ENCODE assay signal across 8 mouse cellular contexts in genomic region chr5:124078794-124079416, GRCm38 (mm10). TPM values are rescaled to one million over a fixed set of nuclear protein-coding genes. Genes with fewer than 3 reads are reported as not detected.
DNase-seq lines count a peak whose midpoint lies in the region; ATAC-seq lines count a peak whose summit lies in the region.

No protein-coding gene starts in this region.

- no peaks in the 10 kb centered on the region for H3K36me3 ChIP-seq in liver, embryonic 11.5 days (ENCODE audit: control insufficient read depth, insufficient read depth, low read length)
- H3K36me3 ChIP-seq in liver, embryonic 12.5 days = no peaks in the 10 kb centered on the region
- no peaks in the 10 kb centered on the region for H3K36me3 ChIP-seq in embryonic facial prominence, embryonic 13.5 days
- H3K36me3 ChIP-seq in midbrain, embryonic 10.5 days = no peaks in the 10 kb centered on the region

- no peak overlapping the region for H3K4me3 ChIP-seq in liver, embryonic 11.5 days (ENCODE audit: low read depth, low read length)
- no peak overlapping the region for H3K4me3 ChIP-seq in liver, embryonic 12.5 days
- H3K4me3 ChIP-seq in embryonic facial prominence, embryonic 13.5 days = no peak overlapping the region
- H3K4me3 ChIP-seq in midbrain, embryonic 10.5 days = no peak overlapping the region

- no peaks in the 10 kb centered on the region for H3K9me3 ChIP-seq in liver, embryonic 11.5 days (ENCODE audit: control insufficient read depth, low read length)
- no peaks in the 10 kb centered on the region for H3K9me3 ChIP-seq in liver, embryonic 12.5 days (replicated peaks)
- H3K9me3 ChIP-seq in embryonic facial prominence, embryonic 13.5 days = no peaks in the 10 kb centered on the region
- no peaks in the 10 kb centered on the region for H3K9me3 ChIP-seq in midbrain, embryonic 10.5 days (replicated peaks)

- ATAC-seq in liver, embryonic 11.5 days (replicated peaks; ENCODE audit: low FRiP score) = no peak
- no peak for ATAC-seq in liver, embryonic 12.5 days
- no peak for ATAC-seq in embryonic facial prominence, embryonic 13.5 days (ENCODE audit: insufficient number of reproducible peaks, insufficient read depth, low FRiP score, low TSS enrichment, low read depth)

- no peak overlapping the region for H3K4me2 ChIP-seq in liver, embryonic 11.5 days
- no peak overlapping the region for H3K4me2 ChIP-seq in liver, embryonic 12.5 days
- H3K4me2 ChIP-seq in embryonic facial prominence, embryonic 13.5 days = 0 out of 2 replicates have a peak overlapping the region, but pooled peaks have one; percentile 9

- no peaks in the 10 kb centered on the region for H3K27me3 ChIP-seq in liver, embryonic 11.5 days (replicated peaks; ENCODE audit: control insufficient read depth, insufficient read depth, low read length)
- H3K27me3 ChIP-seq in liver, embryonic 12.5 days (replicated peaks) = no peaks in the 10 kb centered on the region
- H3K27me3 ChIP-seq in embryonic facial prominence, embryonic 13.5 days = no peaks in the 10 kb centered on the region
- H3K27me3 ChIP-seq in midbrain, embryonic 10.5 days (ENCODE audit: low read depth, poor library complexity, severe bottlenecking) = peaks cover 11% of the 10 kb centered on the region; the same call in 1 of the 2 replicates

- WGBS in liver, embryonic 11.5 days = 63% methylated on average over 9 of the region's 9 CpGs
- WGBS in liver, embryonic 12.5 days (ENCODE audit: insufficient replicate concordance) = 61% methylated on average over 9 of the region's 9 CpGs
- WGBS in embryonic facial prominence, embryonic 13.5 days = 62% methylated on average over 9 of the region's 9 CpGs
- WGBS in midbrain, embryonic 10.5 days = 70% methylated on average over 9 of the region's 9 CpGs

- peaks cover 49% of the 10 kb centered on the region for H3K4me1 ChIP-seq in liver, embryonic 11.5 days (replicated peaks; ENCODE audit: control insufficient read depth, insufficient read depth, low read length)
- H3K4me1 ChIP-seq in liver, embryonic 12.5 days = peaks cover 72% of the 10 kb centered on the region
- peaks cover 31% of the 10 kb centered on the region for H3K4me1 ChIP-seq in embryonic facial prominence, embryonic 13.5 days
- H3K4me1 ChIP-seq in midbrain, embryonic 10.5 days = peaks cover 42% of the 10 kb centered on the region

- peak overlapping the region; percentile 39; the same call in 1 of the 2 replicates for H3K9ac ChIP-seq in liver, embryonic 11.5 days (ENCODE audit: low read depth, low read length)
- no peak overlapping the region for H3K9ac ChIP-seq in liver, embryonic 12.5 days
- no peak overlapping the region for H3K9ac ChIP-seq in embryonic facial prominence, embryonic 13.5 days

- DNase-seq in liver, embryonic 11.5 days (ENCODE audit: low spot score) = no peak
- DNase-seq in induced T-regulatory cell, adult 2 months (ENCODE audit: low read depth) = peak; percentile 76
- DNase-seq in midbrain, embryonic 10.5 days (ENCODE audit: low spot score) = no peak
- DNase-seq in thymus, adult 18-20 months = peak; percentile 52 to 71
- no peak for DNase-seq in spleen, postnatal 4 days (ENCODE audit: low spot score in 2 of 2)
- DNase-seq in adrenal gland, postnatal 10 days = no peak

- no peak overlapping the region for H3K27ac ChIP-seq in liver, embryonic 11.5 days (ENCODE audit: low read depth, low read length)
- no peak overlapping the region for H3K27ac ChIP-seq in liver, embryonic 12.5 days
- H3K27ac ChIP-seq in embryonic facial prominence, embryonic 13.5 days = peak overlapping the region; percentile 39; the same call in 1 of the 2 replicates
- H3K27ac ChIP-seq in midbrain, embryonic 10.5 days (replicated peaks) = peak overlapping the region; percentile 55; the same call in 1 of the 2 replicates

RNA-seq across cellular contexts. Expression of gene Abcb9, which starts 16.7 kb away (rescaled TPM):
- 4.1 and 4.8 TPM in 2 replicates for polyA plus RNA-seq in liver, embryonic 11.5 days (2014; fragmentation: Nextera tagmentation; extraction: Ambion mirVana)
- 5.0 and 5.6 TPM in 2 replicates for polyA plus RNA-seq in liver, embryonic 12.5 days (2016; fragmentation: Nextera tagmentation; extraction: Ambion mirVana)
- polyA plus RNA-seq in embryonic facial prominence, embryonic 13.5 days (2015; fragmentation: Nextera tagmentation; extraction: Ambion mirVana) = 1.5 and 2.4 TPM in 2 replicates
- polyA plus RNA-seq in midbrain, embryonic 10.5 days (2016; fragmentation: Nextera tagmentation; extraction: Ambion mirVana) = 0.54 and 1.1 TPM in 2 replicates
- total RNA-seq in adrenal gland, postnatal 10 days (2021) = 10 to 100 TPM in 1 of 2 experiments, 1 to 10 TPM in 1; 9.9 to 13.4 TPM

RNA-seq across cellular contexts. Expression of gene Ogfod2, which starts 33.2 kb away (rescaled TPM):
- polyA plus RNA-seq in liver, embryonic 11.5 days (2014; fragmentation: Nextera tagmentation; extraction: Ambion mirVana) = 23.3 and 29.0 TPM in 2 replicates
- polyA plus RNA-seq in liver, embryonic 12.5 days (2016; fragmentation: Nextera tagmentation; extraction: Ambion mirVana) = 19.1 and 20.2 TPM in 2 replicates
- 18.8 and 20.7 TPM in 2 replicates for polyA plus RNA-seq in embryonic facial prominence, embryonic 13.5 days (2015; fragmentation: Nextera tagmentation; extraction: Ambion mirVana)
- polyA plus RNA-seq in midbrain, embryonic 10.5 days (2016; fragmentation: Nextera tagmentation; extraction: Ambion mirVana) = 18.1 TPM in 2 replicates
- total RNA-seq in adrenal gland, postnatal 10 days (2021) = 10 to 100 TPM; 31.1 to 36.6 TPM

RNA-seq across cellular contexts. Expression of gene Arl6ip4, which starts 37.0 kb away (rescaled TPM):
- polyA plus RNA-seq in liver, embryonic 11.5 days (2014; fragmentation: Nextera tagmentation; extraction: Ambion mirVana) = 122 and 138 TPM in 2 replicates
- polyA plus RNA-seq in liver, embryonic 12.5 days (2016; fragmentation: Nextera tagmentation; extraction: Ambion mirVana) = 94.1 and 100 TPM in 2 replicates
- polyA plus RNA-seq in embryonic facial prominence, embryonic 13.5 days (2015; fragmentation: Nextera tagmentation; extraction: Ambion mirVana) = 113 and 122 TPM in 2 replicates
- polyA plus RNA-seq in midbrain, embryonic 10.5 days (2016; fragmentation: Nextera tagmentation; extraction: Ambion mirVana) = 123 and 132 TPM in 2 replicates
- total RNA-seq in adrenal gland, postnatal 10 days (2021) = 10 to 100 TPM; 56.0 to 58.1 TPM

RNA-seq across cellular contexts. Expression of gene Vps37b, which starts 46.8 kb away (rescaled TPM):
- polyA plus RNA-seq in liver, embryonic 11.5 days (2014; fragmentation: Nextera tagmentation; extraction: Ambion mirVana) = 31.3 TPM in 2 replicates
- 20.9 and 21.8 TPM in 2 replicates for polyA plus RNA-seq in liver, embryonic 12.5 days (2016; fragmentation: Nextera tagmentation; extraction: Ambion mirVana)
- polyA plus RNA-seq in embryonic facial prominence, embryonic 13.5 days (2015; fragmentation: Nextera tagmentation; extraction: Ambion mirVana) = 39.0 and 46.0 TPM in 2 replicates
- polyA plus RNA-seq in midbrain, embryonic 10.5 days (2016; fragmentation: Nextera tagmentation; extraction: Ambion mirVana) = 58.1 and 69.2 TPM in 2 replicates
- total RNA-seq in adrenal gland, postnatal 10 days (2021) = 10 to 100 TPM; 41.1 to 58.1 TPM

Comparison
In these comparisons a context has a peak if more than half of its experiments do, and no peak if none do; other contexts are left out.
1. DNase-seq: peak in induced T-regulatory cell, adult 2 months (single experiment) and thymus, adult 18-20 months (2 of 2); none in liver, embryonic 11.5 days (single experiment), midbrain, embryonic 10.5 days (single experiment), spleen, postnatal 4 days (0 of 2) and adrenal gland, postnatal 10 days (single experiment).
2. H3K27ac ChIP-seq: peak in embryonic facial prominence, embryonic 13.5 days (single experiment) and midbrain, embryonic 10.5 days (single experiment); none in liver, embryonic 11.5 days (single experiment) and liver, embryonic 12.5 days (single experiment).